Mouse (Mus musculus) liver, postnatal 0 days (tissue): Measurements from ENCODE around the gene Sp1. TPM values are rescaled to one million over a fixed set of nuclear protein-coding genes. Genes with fewer than 3 reads are reported as not detected.
A peak's percentile ranks its signal among the peaks of the same experiment; 100 is the strongest.

Experiments used
- ATAC-seq: fragments of 200-750 bp; cut with Nextera tagmentation; 2 replicates; pipeline ENCODE4 v1.8.0; 2017; ENCODE audit warnings: mild to moderate bottlenecking, moderate library complexity
- DNase-seq: peaks from one replicate; pipeline ENCODE4 v3.0.0-alpha.2; 2016
- H3K27ac ChIP-seq: fragments of 300-500 bp; sonication (generic); 2 replicates; pipeline ENCODE4 v1.5.1; 2014; ENCODE audit warnings: antibody characterized with exemption, moderate library complexity, mild to moderate bottlenecking, low read depth
- H3K27me3 ChIP-seq: fragments of 300-500 bp; sonication (generic); 2 replicates; pipeline ENCODE4 v1.6.1; 2014; ENCODE audit warnings: low read length, control low read depth, mixed read lengths; ENCODE audit not compliant: insufficient read depth
- H3K36me3 ChIP-seq: fragments of 300-500 bp; sonication (generic); replicated peaks from 2 replicates; pipeline ENCODE4 v1.6.1; 2014; ENCODE audit warnings: mild to moderate bottlenecking, control low read depth, low read length, moderate library complexity, mixed read lengths; ENCODE audit not compliant: insufficient read depth
- H3K4me1 ChIP-seq: fragments of 300-500 bp; sonication (generic); 2 replicates; pipeline ENCODE4 v1.6.1; 2014; ENCODE audit warnings: antibody characterized with exemption, mild to moderate bottlenecking, control low read depth; ENCODE audit not compliant: insufficient read depth
- H3K4me2 ChIP-seq: fragments of 300-500 bp; sonication (generic); 2 replicates; pipeline ENCODE4 v1.6.1; 2014; ENCODE audit warnings: low read depth, mild to moderate bottlenecking, low read length, moderate library complexity, mixed read lengths
- H3K4me3 ChIP-seq: fragments of 300-500 bp; sonication (generic); 2 replicates; pipeline ENCODE4 v1.5.1; 2014; ENCODE audit warnings: low read depth, low read length
- H3K9ac ChIP-seq: fragments of 300-500 bp; sonication (generic); replicated peaks from 2 replicates; pipeline ENCODE4 v1.6.1; 2014; ENCODE audit warnings: mild to moderate bottlenecking, moderate library complexity
- H3K9me3 ChIP-seq: fragments of 300-500 bp; sonication (generic); 2 replicates; pipeline ENCODE4 v1.6.1; 2016; ENCODE audit warnings: mild to moderate bottlenecking, control low read depth, low read length, mixed read lengths
- CTCF ChIP-seq: sonication (generic); IDR thresholded peaks from 2 replicates; pipeline ENCODE4 v1.5.1; 2016; ENCODE audit warnings: antibody characterized with exemption, low read depth
- EP300 ChIP-seq: IDR thresholded peaks from 2 replicates; pipeline ENCODE4 v1.6.1; 2016; ENCODE audit warnings: antibody characterized with exemption, low read depth, mild to moderate bottlenecking
- WGBS: fragments of 180-500 bp; shearing (Covaris S2); extraction: QIAGEN DNeasy Blood & Tissue Kit; methylation state at CpG from one replicate; pipeline ENCODE4 v1.1.7; 2014; ENCODE audit not compliant: insufficient replicate concordance; 5-methylcytosine and 5-hydroxymethylcytosine counted together
- polyA plus RNA-seq: library from polyadenylated mRNA; unstranded; fragments of >200 nt; fragmentation: Nextera tagmentation; extraction: Ambion mirVana; gene quantifications from 2 replicates; pipeline ENCODE4 v1.2.1, GENCODE M21; 2015

The Sp1 gene
- polyA plus RNA-seq, 1 experiment from 2014 or later, result 2.9 TPM

- Histone ChIP-seq H3K27ac (no peak overlapping the region), H3K4me3 (no peak overlapping the region), H3K27me3 (no peaks in the 10 kb centered on the region), H3K36me3 (no peaks in the 10 kb centered on the region), H3K9ac (no peak overlapping the region), H3K4me2 (no peak overlapping the region), H3K4me1 (peaks cover 27% of the 10 kb centered on the region), H3K9me3 (no peaks in the 10 kb centered on the region)
- WGBS, result 92% methylated on average over 3 of the region's 3 CpGs
- ATAC-seq, result no peak
- DNase-seq, result no peak
- TF ChIP-seq CTCF, result no peak
- TF ChIP-seq EP300, result no peak
These were observed 3.7 kb upstream of the Sp1 start for GRCm38 (mm10) chr15:102402210-102402609.

- Histone ChIP-seq H3K27ac (peak overlapping the region; percentile 99), H3K36me3 (peaks cover 23% of the 10 kb centered on the region), H3K9ac (peak overlapping the region; percentile 70), H3K4me1 (peaks cover 36% of the 10 kb centered on the region), H3K9me3 (no peaks in the 10 kb centered on the region), H3K4me3 (peak overlapping the region; percentile 54), H3K27me3 (no peaks in the 10 kb centered on the region), H3K4me2 (peak overlapping the region; percentile 68)
- TF ChIP-seq CTCF, result peak; percentile 76
- TF ChIP-seq EP300, result no peak
- no peak for DNase-seq
- peak; percentile 22 for ATAC-seq
- WGBS, result 14% methylated on average over 34 of the region's 34 CpGs
These were observed 1.1 kb upstream of the Sp1 start for GRCm38 (mm10) chr15:102404608-102405488.

- H3K4me1 ChIP-seq, result peaks cover 26% of the 10 kb centered on the region
These were observed 411 bp downstream of the Sp1 start for GRCm38 (mm10) chr15:102406196-102406911.

GRCm38 (mm10) chr15:102406912-102407580 is 1.1 kb downstream of the Sp1 start:
- H3K36me3 ChIP-seq, result peaks cover 40% of the 10 kb centered on the region
- peak overlapping the region; percentile 67 for H3K4me2 ChIP-seq
- WGBS, result 11% methylated on average over 3 of the region's 3 CpGs
- TF ChIP-seq CTCF (no peak), EP300 (no peak)
- no peaks in the 10 kb centered on the region for H3K27me3 ChIP-seq
- no peaks in the 10 kb centered on the region for H3K9me3 ChIP-seq
- H3K27ac ChIP-seq, result peak overlapping the region; percentile 99
- peak overlapping the region; percentile 90 for H3K4me3 ChIP-seq
- peak overlapping the region; percentile 95 for H3K9ac ChIP-seq
- DNase-seq (no peak), ATAC-seq (no peak)
- peaks cover 28% of the 10 kb centered on the region for H3K4me1 ChIP-seq

More at GRCm38 (mm10) chr15:102406196-102406911, 411 bp downstream of the Sp1 start:
- Histone ChIP-seq H3K4me3 (peak overlapping the region; percentile 90), H3K9me3 (no peaks in the 10 kb centered on the region), H3K27ac (peak overlapping the region; percentile 99), H3K27me3 (no peaks in the 10 kb centered on the region), H3K9ac (peak overlapping the region; percentile 95), H3K4me2 (peak overlapping the region; percentile 67), H3K36me3 (peaks cover 35% of the 10 kb centered on the region)
- TF ChIP-seq EP300, result peak; percentile 31; the same call in 1 of the 2 replicates
- no peak for TF ChIP-seq CTCF
- 1% methylated on average over 26 of the region's 69 CpGs for WGBS
- DNase-seq, result peak; percentile 90
- ATAC-seq, result peak; percentile 22

- ATAC-seq (no peak), DNase-seq (no peak)
- no peaks in the 10 kb centered on the region for H3K27me3 ChIP-seq
- no peak overlapping the region for H3K27ac ChIP-seq
- H3K9me3 ChIP-seq, result no peaks in the 10 kb centered on the region
- no peak overlapping the region for H3K9ac ChIP-seq
- H3K4me3 ChIP-seq, result peak overlapping the region; percentile 90; the same call in 1 of the 2 replicates
- peak overlapping the region; percentile 67; the same call in 1 of the 2 replicates for H3K4me2 ChIP-seq
- H3K36me3 ChIP-seq, result peaks cover 47% of the 10 kb centered on the region
- WGBS, result 92% methylated on average over 10 of the region's 10 CpGs
- peaks cover 29% of the 10 kb centered on the region for H3K4me1 ChIP-seq
- TF ChIP-seq CTCF (peak; percentile 25), EP300 (no peak)
These were observed 2.0 kb downstream of the Sp1 start for GRCm38 (mm10) chr15:102407681-102408557.
